Mouse (Mus musculus) mammary gland, adult 2 months (tissue): ENCODE results near the gene Prkag3. TPM values are rescaled to one million over a fixed set of nuclear protein-coding genes. Genes with fewer than 3 reads are reported as not detected.

ENCODE experiments used
- polyA plus RNA-seq: library from polyadenylated mRNA; depleted of rRNA; stranded (reverse); fragments of >200 nt; gene quantifications from 2 replicates; pipeline ENCODE4 v1.2.3, GENCODE M21; 2012; ENCODE audit warnings: low replicate concordance; rRNA removed

The Prkag3 gene
- polyA plus RNA-seq = 0.22 and 22.5 TPM in 2 replicates

DNA sequence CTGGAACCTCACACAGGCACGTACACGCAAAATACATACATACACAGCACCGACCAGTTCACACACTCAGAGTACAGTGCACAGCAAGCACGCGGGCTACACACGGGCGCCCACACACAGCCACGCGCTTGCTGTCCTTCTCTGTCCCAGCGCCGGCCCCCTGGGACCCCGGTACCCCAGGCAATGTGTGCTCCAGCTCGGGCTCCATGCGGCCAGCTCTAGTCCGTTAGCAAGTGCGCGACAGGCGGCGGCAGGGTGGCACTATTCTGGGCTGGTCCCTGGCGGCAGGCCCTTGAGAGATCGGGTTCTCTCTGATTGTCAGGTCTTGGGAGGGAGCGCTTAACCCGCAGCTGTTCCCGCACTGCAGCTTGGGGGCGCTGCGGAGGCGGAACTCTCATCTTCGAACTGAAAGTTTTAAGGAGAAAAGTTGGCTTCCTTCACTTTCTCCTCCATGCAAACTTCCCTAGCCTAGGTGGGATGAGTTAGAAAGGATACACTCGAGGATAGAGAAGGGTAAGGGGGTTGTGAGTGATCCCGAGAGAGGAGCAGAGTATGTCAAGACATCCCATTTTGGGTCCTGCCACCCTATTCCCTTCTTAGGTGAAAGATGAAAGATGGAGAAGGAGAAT, at the start of gene Prkag3:
Gene Prkag3 (minus strand): TSS at position 579 of the 629 bp plus-strand sequence.

DNA sequence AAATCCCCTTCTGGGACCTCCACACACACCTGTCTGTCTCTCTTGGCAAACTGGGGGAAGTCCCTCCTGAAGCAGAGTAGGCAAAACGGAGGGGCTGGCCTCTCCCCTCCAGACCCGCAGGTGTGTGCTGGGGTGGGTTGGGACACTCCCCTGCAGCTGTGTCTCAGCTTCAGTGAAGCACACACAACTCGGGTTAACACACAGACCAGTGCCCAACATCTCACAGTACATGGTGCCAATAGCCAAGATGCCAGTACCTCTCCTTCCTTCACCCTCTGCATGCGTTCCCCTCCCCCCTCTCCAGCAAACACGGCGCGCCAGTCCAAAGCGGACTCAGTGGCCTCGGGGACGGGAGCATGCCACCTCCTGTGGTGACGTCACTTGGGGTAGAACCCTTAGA, 42.2 kb upstream of the Prkag3 start, which contains the start of gene Wnt10a:
Gene Wnt10a (plus strand): TSS at position 268 of the 400 bp plus-strand sequence.

DNA sequence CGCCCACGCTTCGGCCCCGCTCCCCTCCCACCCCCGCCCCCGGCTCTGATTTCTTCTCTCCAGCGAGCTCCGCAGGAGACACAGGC, 22.7 kb upstream of the Prkag3 start, which contains the start of gene Wnt6:
Gene Wnt6 (plus strand): TSS at position 48 of the 86 bp plus-strand sequence.

DNA sequence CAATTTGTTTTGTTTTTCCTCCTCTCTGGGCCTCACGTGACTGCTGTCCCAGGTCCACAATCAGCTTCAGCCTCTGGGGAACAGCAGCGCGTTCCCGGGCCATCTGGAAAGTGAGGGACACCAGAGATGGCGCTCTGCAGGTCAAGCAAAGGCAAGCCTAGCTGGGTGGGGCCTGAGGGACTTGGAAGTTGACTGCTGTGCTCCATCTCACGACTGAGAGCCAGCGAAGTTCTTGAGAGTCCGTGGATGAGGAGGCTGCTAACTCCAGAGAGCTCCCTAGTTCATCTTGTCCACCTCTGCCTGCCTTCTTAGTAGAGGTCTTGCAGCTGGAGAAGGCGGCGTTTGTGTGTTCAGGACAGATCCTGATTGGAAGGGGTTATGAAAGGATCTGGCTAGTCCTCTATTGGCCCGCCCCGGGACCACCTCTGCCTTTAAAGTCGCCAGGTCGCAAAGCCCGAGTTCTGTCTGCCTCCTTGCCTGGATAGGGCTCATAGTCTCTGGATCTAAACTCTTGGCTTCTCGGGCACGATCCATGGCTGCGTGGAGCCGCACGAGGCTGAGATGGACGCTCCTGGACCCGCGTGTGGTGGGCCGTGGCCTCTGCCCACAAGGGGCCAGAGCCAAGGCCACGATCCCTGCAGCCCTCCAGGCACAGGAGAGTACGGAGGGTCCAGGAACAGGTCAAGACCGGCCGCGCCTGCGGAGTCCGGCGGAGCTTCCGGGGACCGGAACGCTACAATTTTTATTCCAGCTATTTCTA, 35.7 kb downstream of the Prkag3 start, which contains the start of gene Cyp27a1:
Gene Cyp27a1 (plus strand): TSS at position 476 of the 760 bp plus-strand sequence.

Other genes starting within 250 kb of the Prkag3 start
- 14.1 and 28.1 TPM in 2 replicates for gene Cnot9, start 243.2 kb downstream of the Prkag3 start, polyA plus RNA-seq
- gene Plcd4, start 206.3 kb downstream of the Prkag3 start, polyA plus RNA-seq = 18.1 TPM in 1 of 2 replicates, not detected in the other
- 2.3 and 4.1 TPM in 2 replicates for gene Usp37, start 204.9 kb downstream of the Prkag3 start, polyA plus RNA-seq
- 16.4 and 16.8 TPM in 2 replicates for gene Zfp142, start 161.0 kb downstream of the Prkag3 start, polyA plus RNA-seq
- gene Bcs1l, start 160.9 kb downstream of the Prkag3 start, polyA plus RNA-seq = 15.4 and 35.9 TPM in 2 replicates
- 36.2 and 68.0 TPM in 2 replicates for gene Rnf25, start 147.8 kb downstream of the Prkag3 start, polyA plus RNA-seq
- 3.5 and 4.7 TPM in 2 replicates for gene Stk36, start 147.8 kb downstream of the Prkag3 start, polyA plus RNA-seq
- gene Ttll4, start 87.5 kb downstream of the Prkag3 start, polyA plus RNA-seq = 18.3 and 26.3 TPM in 2 replicates
- 20.0 and 31.0 TPM in 2 replicates for gene Cyp27a1, start 35.6 kb downstream of the Prkag3 start, polyA plus RNA-seq
- gene Wnt6, start 22.7 kb upstream of the Prkag3 start, polyA plus RNA-seq = 2.4 and 5.8 TPM in 2 replicates
- gene Wnt10a, start 42.3 kb upstream of the Prkag3 start, polyA plus RNA-seq = 2.9 and 5.3 TPM in 2 replicates
- 0.08 TPM in 1 of 2 replicates, not detected in the other for gene Cdk5r2, start 105.7 kb upstream of the Prkag3 start, polyA plus RNA-seq
- not detected in 2 replicates for gene Fev, start 136.2 kb upstream of the Prkag3 start, polyA plus RNA-seq
- gene Cryba2, start 143.9 kb upstream of the Prkag3 start, polyA plus RNA-seq = 0.22 TPM in 1 of 2 replicates, not detected in the other
- not detected in 2 replicates for gene Cfap65, start 186.4 kb upstream of the Prkag3 start, polyA plus RNA-seq
- gene Ihh, start 202.5 kb upstream of the Prkag3 start, polyA plus RNA-seq = 0.14 and 0.22 TPM in 2 replicates